Mouse (Mus musculus): Measurements from ENCODE around the gene Becn1.

Becn1 gene

GRCm38 (mm10) chr11:101245071-101245470, 57.0 kb downstream of the Becn1 start:
- no peak for DNase-seq (ENCODE audit: low spot score in 2 of 2)

- peak in 1 of 2 experiments; percentile 48 for DNase-seq (ENCODE audit: low spot score in 2 of 2)
Observed at GRCm38 (mm10) chr11:101238071-101238647, 63.9 kb downstream of the Becn1 start.

GRCm38 (mm10) chr11:101236782-101237181, 65.3 kb downstream of the Becn1 start:
- no peak for DNase-seq (ENCODE audit: low spot score in 2 of 2)
